Mouse (Mus musculus) retina, embryonic 14.5 days (tissue): ENCODE results near the gene Nanos3.

ENCODE experiments used
- DNase-seq: peaks from one replicate; pipeline ENCODE4 v3.0.0-alpha.2; 2015; ENCODE audit warnings: low spot score

Gene Nanos3

DNA sequence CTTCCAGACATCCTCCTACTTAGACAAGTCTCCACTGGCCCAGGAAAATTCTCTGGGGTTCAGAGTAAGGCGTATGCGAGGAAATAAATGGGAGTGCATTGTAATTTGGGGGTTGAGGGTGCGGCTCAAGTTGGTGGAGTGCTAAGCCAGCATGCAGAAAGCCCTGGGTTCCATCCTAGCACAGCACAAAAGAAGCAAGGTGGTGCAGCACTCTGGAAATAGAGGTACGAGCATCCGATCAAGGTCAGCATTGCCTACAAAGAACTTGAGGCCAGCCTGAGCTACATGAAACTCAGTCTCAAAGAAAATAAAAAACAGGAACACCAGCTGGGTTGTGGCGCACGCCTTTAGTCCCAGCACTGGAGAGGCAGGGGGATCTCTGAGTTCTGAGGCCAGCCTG, at the start of gene Nanos3:
Nanos3 (minus strand) TSS at position 101 of the 400 bp plus-strand sequence.
- no peak for DNase-seq

DNA sequence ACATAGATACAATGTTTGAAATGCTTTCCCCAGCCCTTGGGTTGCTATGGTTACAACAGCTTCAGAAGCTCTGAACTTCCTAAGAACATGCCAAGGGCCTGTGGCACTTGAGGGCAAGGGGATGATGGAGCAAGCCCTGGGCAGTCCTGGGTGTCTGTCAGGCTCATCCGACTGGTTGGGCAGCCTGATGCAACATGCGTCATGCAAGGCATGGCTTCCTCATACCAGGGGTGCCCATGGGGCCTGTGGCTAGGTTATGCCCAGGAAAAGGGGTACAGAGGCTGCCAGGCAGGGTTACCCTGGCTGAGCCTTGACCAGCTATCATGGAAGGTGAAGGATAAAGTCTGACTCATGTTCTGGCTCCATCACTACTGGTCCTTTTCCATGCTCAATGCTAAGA, 48.0 kb upstream of the Nanos3 start:
- no peak for DNase-seq

- DNase-seq = no peak
Measured at GRCm38 (mm10) chr8:84230735-84231134, 45.7 kb upstream of the Nanos3 start.

- no peak for DNase-seq
Measured at GRCm38 (mm10) chr8:84223322-84224029, 38.5 kb upstream of the Nanos3 start.

DNA sequence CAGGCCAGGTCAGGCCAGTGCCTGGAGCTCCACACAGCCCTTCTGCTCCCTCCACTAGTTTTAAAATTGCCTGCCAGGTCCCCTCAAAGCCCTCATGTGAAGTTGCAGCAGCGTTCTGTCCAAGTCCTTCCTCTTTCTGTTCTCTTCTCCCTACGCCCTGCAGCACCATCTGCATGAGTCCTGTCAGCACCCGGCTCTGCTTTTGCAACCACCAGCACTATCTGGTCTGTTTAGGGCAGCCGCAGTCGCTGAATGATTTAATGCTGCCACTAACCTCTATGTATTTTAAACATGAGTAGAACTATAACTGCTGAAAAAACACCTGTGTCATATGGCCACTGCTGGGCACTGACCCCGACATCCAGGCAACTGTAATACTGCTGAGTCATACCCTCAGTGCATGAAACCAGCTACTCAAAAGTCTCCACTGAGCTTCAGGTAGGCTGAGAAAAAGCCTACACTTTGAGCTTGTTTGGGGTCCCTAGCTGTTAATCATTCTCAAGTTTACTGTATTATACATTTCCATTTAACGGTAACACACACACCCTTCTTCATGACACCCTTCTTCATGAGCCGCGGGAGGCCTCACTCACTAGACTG, 37.6 kb upstream of the Nanos3 start:
- no peak for DNase-seq

DNA sequence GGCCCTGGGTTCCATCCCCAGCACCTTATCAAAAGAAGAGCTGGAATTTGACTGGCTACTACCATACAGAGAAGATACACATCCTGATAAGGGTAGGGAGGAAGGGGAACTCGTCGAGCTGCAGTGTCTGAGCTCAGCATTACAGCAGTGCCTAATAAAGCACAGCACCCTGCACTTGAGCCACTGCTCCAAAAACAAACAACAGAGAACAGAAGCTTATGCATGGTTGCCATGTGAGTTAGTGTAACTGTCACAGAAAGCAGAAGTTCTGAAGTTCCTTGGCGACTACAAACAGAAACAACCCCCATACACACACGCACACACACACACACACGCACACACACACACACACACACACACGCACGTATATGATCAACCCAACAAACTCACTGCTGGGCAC, 35.1 kb upstream of the Nanos3 start:
- no peak for DNase-seq

- DNase-seq = no peak
Measured at GRCm38 (mm10) chr8:84218143-84218542, 33.1 kb upstream of the Nanos3 start.

DNA sequence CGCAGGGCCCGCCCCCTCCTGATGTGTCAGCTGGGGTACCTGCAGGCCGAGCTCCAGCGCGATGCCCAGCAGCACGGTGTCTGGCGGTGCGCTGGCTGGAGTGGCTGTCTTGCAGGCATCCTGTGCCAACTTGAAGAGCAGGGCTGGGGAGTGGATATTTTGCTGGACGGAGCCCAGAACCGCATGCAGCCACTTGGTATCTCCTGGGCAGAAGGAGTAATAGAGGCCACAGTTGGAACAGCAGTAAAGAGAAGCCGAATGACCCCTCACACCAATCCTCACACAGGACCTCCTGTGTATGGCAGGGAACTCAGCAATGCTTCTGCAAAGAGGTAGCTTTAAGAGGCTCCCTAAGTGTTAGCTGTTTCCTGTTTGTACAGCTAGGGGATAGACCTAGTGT, 32.2 kb upstream of the Nanos3 start:
- no peak for DNase-seq

DNA sequence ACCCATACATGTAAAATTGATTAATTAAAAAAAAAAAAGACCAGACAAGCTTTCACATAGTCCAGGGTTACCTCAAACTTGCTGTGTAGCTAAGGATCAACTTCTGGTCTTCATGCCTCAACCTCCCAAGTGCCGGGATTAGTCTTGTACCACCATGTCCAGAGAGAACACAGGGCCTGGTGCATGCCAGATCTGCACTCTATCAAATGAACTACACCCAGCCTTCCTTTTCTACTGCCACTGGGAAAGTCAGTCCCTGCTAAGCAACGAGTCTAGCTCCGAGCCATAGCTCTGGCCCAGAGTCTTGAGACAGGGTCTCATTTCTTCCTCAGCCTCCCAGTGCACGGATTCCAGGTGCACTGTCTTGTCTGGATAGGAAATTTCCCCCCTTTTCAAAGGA, 28.3 kb upstream of the Nanos3 start:
- DNase-seq = no peak

DNA sequence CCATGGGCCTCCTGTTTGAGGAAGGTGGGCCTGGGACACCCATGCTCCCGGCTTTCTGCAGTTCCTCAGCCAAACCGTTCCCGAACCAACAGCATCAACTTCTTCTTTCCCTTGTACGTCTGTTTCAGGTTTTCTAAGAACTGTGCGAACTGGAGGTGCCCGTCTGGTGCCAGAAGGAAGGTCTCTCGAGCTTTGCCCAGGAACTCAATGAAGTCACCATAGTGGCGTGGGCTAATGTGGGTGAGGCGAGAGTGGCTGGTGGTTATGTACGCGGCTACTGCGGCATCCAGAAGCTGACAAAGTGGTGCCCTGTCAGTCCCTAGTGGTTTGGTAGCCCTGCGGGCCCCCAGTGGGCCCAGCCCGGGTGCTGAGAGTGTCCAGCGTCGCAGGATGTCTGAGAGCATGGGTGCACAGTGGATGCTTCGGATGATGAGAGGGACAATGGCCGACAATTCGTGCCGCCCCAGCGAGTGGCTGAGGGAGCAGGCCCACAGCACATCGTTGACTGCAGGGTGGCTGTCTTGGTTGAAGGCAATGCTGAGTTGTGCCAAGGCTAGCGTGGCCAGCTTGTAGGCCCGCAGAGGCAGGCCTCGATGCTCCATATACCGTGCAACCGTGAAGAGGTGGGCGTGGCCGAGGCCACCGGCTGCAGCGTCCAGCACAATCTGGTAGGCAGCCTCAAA, 27.0 kb upstream of the Nanos3 start:
- DNase-seq = no peak

DNA sequence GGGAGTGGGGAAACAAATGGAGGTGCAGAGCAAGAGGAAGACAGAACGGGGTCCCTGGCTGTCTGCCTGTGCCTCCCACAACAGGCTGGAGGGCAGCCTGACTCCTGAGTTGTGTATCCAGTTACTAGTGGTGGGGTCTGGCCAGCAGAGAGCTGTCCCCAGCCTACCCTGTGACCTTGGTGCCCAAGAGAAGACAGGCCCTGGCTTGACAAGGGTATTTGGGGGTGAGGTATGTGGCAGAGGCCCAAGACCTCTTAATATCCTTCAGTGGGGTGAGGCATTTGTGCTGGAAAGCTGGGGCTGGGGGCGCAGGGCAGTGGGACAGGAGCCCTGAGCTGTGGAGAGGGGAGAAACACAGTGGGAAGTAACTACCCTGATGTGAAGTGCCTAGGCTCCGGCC, 26.2 kb upstream of the Nanos3 start:
- no peak for DNase-seq

DNA sequence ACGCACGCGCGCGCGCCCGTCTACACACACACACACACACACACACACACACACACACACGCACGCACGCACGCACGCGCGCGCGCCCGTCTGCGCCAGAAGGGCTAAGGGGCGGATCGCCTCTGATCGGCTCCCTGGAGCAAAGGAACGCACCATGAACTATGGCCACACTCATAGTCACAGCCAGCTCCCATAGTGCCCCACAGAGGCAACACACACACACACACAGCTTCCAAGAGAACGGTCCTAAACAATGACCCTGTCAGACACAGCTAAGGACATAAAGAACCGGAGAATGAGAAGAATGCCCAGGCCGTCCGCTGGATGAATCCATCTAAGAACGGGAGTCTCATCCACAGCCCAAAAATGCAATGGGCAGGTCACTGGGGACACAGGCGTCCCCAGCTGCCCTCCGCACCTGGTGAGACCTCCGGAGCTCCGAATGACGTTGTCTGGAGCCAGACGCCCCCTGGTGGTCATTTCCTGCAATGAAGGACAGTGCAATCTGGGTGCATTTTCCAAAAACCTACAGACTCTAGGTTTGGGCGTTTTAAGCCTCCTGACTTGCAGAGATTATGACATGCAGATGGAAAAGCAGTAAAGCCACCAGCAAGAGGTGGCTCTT, 25.3 kb upstream of the Nanos3 start:
- peak; percentile 92 for DNase-seq

GRCm38 (mm10) chr8:84208381-84209380, 23.7 kb upstream of the Nanos3 start:
- DNase-seq = no peak

- no peak for DNase-seq
Measured at GRCm38 (mm10) chr8:84207811-84208210, 22.8 kb upstream of the Nanos3 start.

DNA sequence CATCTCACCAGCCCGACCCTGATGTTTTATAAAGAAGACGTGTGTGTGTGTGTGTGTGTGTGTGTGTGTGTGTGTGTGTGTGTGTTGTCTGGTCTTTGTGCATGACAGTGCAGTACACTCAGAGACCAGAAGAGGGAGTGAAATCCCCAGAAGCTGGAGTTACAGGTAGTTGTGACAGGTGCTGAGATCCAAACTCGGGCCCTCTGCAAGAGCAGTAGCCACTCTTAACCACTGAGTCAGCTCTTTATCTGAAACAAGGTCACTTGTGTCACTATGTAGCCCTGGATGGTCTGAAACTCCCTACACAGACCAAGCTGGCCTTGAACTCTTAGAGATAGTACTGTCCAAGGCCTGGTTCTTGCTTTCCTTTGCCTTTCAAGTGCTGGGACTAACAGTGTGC, 21.6 kb upstream of the Nanos3 start:
- no peak for DNase-seq

GRCm38 (mm10) chr8:84205073-84205472, 20.1 kb upstream of the Nanos3 start:
- DNase-seq = no peak

GRCm38 (mm10) chr8:84203975-84204772, 19.2 kb upstream of the Nanos3 start:
- DNase-seq = no peak

DNA sequence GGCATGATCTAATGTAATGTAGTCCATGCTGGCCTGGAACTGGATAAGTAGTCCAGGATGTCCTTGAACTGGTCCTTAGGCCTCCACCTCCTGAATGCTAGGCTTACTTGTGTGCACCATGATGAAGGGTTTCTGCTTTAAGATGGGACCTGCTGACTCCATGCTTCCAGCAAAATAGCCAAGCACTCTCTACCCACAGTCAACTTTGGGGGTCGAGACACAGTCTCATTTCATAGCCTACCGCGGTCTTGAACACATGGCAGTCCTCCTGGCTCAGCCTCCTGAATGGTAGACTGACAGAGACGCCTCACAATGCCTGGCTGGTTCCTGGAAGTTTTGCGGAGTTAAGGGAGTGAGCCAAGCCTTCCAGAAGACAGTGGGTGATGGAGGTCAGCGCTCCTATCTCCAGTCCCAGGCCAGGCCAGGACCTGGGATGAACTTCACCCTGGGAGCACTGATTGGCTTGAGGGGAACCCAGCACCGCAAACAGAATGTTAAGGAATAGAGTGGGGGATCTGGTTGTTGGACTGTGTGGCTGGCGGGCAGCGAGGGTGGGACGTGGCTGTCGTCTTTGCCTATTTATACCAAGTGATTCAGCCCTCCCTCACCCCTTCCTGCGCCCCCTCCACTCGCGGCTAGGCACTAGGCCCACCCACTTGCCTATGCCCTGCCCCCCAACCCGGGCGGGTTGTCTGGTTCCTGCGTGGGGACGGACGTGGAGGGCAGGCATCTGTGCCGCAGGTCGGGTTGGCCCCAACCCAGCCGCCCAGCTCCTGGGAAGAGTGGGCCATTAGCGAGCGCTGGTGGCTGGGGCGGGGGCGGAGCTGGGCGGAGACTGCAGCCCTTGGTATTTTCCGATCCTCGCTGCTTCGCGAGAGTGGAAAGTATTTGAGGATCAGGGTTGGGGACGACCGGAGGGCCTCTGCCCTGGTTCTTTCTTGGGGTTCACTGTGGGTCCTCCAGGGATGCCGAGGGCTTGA, 18.2 kb upstream of the Nanos3 start:
- DNase-seq = peak; percentile 59

- DNase-seq = no peak
Measured at GRCm38 (mm10) chr8:84202466-84202865, 17.4 kb upstream of the Nanos3 start.
